Mouse (Mus musculus) erythroblast, embryonic 14.5 days (primary cell): ENCODE results near the gene Gm14597.
"Not testable (repeated sequence)": the region's sequence is repeated elsewhere in the genome, so short reads cannot be mapped to it uniquely, and the experiment has no call there.

ENCODE experiments used
- GATA1 ChIP-seq: IDR thresholded peaks from 2 replicates; pipeline ENCODE4 v1.6.1; 2012; ENCODE audit warnings: low read length, inconsistent platforms, mixed read lengths
- TAL1 ChIP-seq: IDR thresholded peaks from 3 replicates; pipeline ENCODE4 v1.6.1; 2012; ENCODE audit warnings: low read length, inconsistent platforms, mixed read lengths

- TF ChIP-seq TAL1, GATA1: not testable (repeated sequence)
Measured at GRCm38 (mm10) chrX:53581407-53581806, 27.4 kb downstream of the Gm14597 start.
